Mouse (Mus musculus) forebrain, postnatal 0 days (tissue): ENCODE measurements around the gene Trim54. TPM values are rescaled to one million over a fixed set of nuclear protein-coding genes. Genes with fewer than 3 reads are reported as not detected.

Experiments
- ATAC-seq: fragments of 200-750 bp; cut with Nextera tagmentation; 2 replicates; pipeline ENCODE4 v1.8.0; 2017; ENCODE audit warnings: mild to moderate bottlenecking, moderate library complexity
- DNase-seq: peaks from one replicate; pipeline ENCODE4 v3.0.0-alpha.2; 2015
- H3K27ac ChIP-seq: fragments of 300-500 bp; sonication (generic); 2 replicates; pipeline ENCODE4 v1.5.1; 2014; ENCODE audit warnings: low read depth, mild to moderate bottlenecking, antibody characterized with exemption, low read length, moderate library complexity, mixed read lengths
- H3K27me3 ChIP-seq: fragments of 300-500 bp; sonication (generic); 2 replicates; pipeline ENCODE4 v1.6.1; 2014; ENCODE audit warnings: mild to moderate bottlenecking, low read length, mixed read lengths; ENCODE audit not compliant: insufficient read depth
- H3K36me3 ChIP-seq: fragments of 300-500 bp; sonication (generic); 2 replicates; pipeline ENCODE4 v1.6.1; 2014; ENCODE audit warnings: mild to moderate bottlenecking, moderate library complexity; ENCODE audit not compliant: insufficient read depth
- H3K4me1 ChIP-seq: fragments of 300-500 bp; sonication (generic); 2 replicates; pipeline ENCODE4 v1.6.1; 2014; ENCODE audit warnings: antibody characterized with exemption; ENCODE audit not compliant: insufficient read depth
- H3K4me2 ChIP-seq: fragments of 300-500 bp; sonication (generic); 2 replicates; pipeline ENCODE4 v1.6.1; 2014; ENCODE audit warnings: low read depth, mild to moderate bottlenecking, moderate library complexity
- H3K4me3 ChIP-seq: fragments of 300-500 bp; sonication (generic); 2 replicates; pipeline ENCODE4 v1.5.1; 2014; ENCODE audit warnings: low read depth, low read length, mixed read lengths
- H3K9ac ChIP-seq: fragments of 300-500 bp; sonication (generic); 2 replicates; pipeline ENCODE4 v1.6.1; 2014; ENCODE audit warnings: mild to moderate bottlenecking
- H3K9me3 ChIP-seq: fragments of 300-500 bp; sonication (generic); 2 replicates; pipeline ENCODE4 v1.6.1; 2016; ENCODE audit warnings: low read length
- CTCF ChIP-seq: sonication (generic); IDR thresholded peaks from 2 replicates; pipeline ENCODE4 v1.5.1; 2016; ENCODE audit warnings: antibody characterized with exemption, control low read depth, low read depth
- WGBS: fragments of 180-500 bp; shearing (Covaris S2); extraction: QIAGEN DNeasy Blood & Tissue Kit; methylation state at CpG from one replicate; pipeline ENCODE4 v1.1.7; 2014; 5-methylcytosine and 5-hydroxymethylcytosine counted together
- polyA plus RNA-seq: library from polyadenylated mRNA; unstranded; fragments of >200 nt; fragmentation: Nextera tagmentation; extraction: Ambion mirVana; gene quantifications from 2 replicates; pipeline ENCODE4 v1.2.1, GENCODE M21; 2015
- total RNA-seq: library from RNA; depleted of rRNA; stranded (reverse); fragments of >200 nt; gene quantifications from 2 replicates; pipeline ENCODE4 v1.2.3, GENCODE M21; 2014

Gene Trim54
- total and polyA plus RNA-seq, 2 experiments from 2014 or later: not detected

GRCm38 (mm10) chr5:31080795-31081164 is 35.7 kb upstream of the Trim54 start:
- H3K4me3 ChIP-seq: no peak overlapping the region
- 70% methylated on average over 3 of the region's 3 CpGs for WGBS
- H3K9me3 ChIP-seq: no peaks in the 10 kb centered on the region
- ATAC-seq: no peak
- DNase-seq: no peak
- no peaks in the 10 kb centered on the region for H3K27me3 ChIP-seq
- H3K4me2 ChIP-seq: no peak overlapping the region
- H3K4me1 ChIP-seq: no peaks in the 10 kb centered on the region
- no peak overlapping the region for H3K27ac ChIP-seq
- no peak overlapping the region for H3K9ac ChIP-seq
- H3K36me3 ChIP-seq: peaks cover 33% of the 10 kb centered on the region
- TF ChIP-seq CTCF: no peak

GRCm38 (mm10) chr5:31081386-31081785 is 35.1 kb upstream of the Trim54 start:
- DNase-seq: no peak
- Histone ChIP-seq H3K9me3 (no peaks in the 10 kb centered on the region), H3K36me3 (peaks cover 27% of the 10 kb centered on the region), H3K4me2 (no peak overlapping the region), H3K4me3 (no peak overlapping the region), H3K27me3 (no peaks in the 10 kb centered on the region), H3K9ac (no peak overlapping the region), H3K27ac (no peak overlapping the region), H3K4me1 (no peaks in the 10 kb centered on the region)
- ATAC-seq: peak; percentile 24; the same call in 1 of the 2 replicates
- WGBS: 78% methylated on average over 3 of the region's 3 CpGs
- peak; percentile 74 for TF ChIP-seq CTCF

- ATAC-seq (peak; percentile 67), DNase-seq (peak; percentile 64)
- Histone ChIP-seq H3K36me3 (peaks cover 18% of the 10 kb centered on the region), H3K9me3 (no peaks in the 10 kb centered on the region), H3K4me2 (no peak overlapping the region), H3K9ac (no peak overlapping the region), H3K27ac (no peak overlapping the region), H3K4me3 (no peak overlapping the region), H3K27me3 (no peaks in the 10 kb centered on the region), H3K4me1 (no peaks in the 10 kb centered on the region)
- 13% methylated on average over 5 of the region's 5 CpGs for WGBS
- peak; percentile 72 for TF ChIP-seq CTCF
These were observed 34.2 kb upstream of the Trim54 start for GRCm38 (mm10) chr5:31082355-31082754.

GRCm38 (mm10) chr5:31082935-31083625 is 33.4 kb upstream of the Trim54 start:
- TF ChIP-seq CTCF: no peak
- H3K36me3 ChIP-seq: peaks cover 10% of the 10 kb centered on the region
- ATAC-seq (0 out of 2 replicates have a peak, but pooled peaks have one; percentile 1), DNase-seq (no peak)
- no peak overlapping the region for H3K27ac ChIP-seq
- no peaks in the 10 kb centered on the region for H3K4me1 ChIP-seq
- H3K9ac ChIP-seq: no peak overlapping the region
- no peak overlapping the region for H3K4me3 ChIP-seq
- no peaks in the 10 kb centered on the region for H3K9me3 ChIP-seq
- no peak overlapping the region for H3K4me2 ChIP-seq
- 40% methylated on average over 12 of the region's 12 CpGs for WGBS
- H3K27me3 ChIP-seq: no peaks in the 10 kb centered on the region

GRCm38 (mm10) chr5:31083949-31084348 is 32.6 kb upstream of the Trim54 start:
- DNase-seq (no peak), ATAC-seq (peak; percentile 13; the same call in 1 of the 2 replicates)
- Histone ChIP-seq H3K27me3 (no peaks in the 10 kb centered on the region), H3K4me3 (no peak overlapping the region), H3K9ac (no peak overlapping the region), H3K4me2 (no peak overlapping the region), H3K27ac (no peak overlapping the region), H3K36me3 (peaks cover 2% of the 10 kb centered on the region), H3K4me1 (no peaks in the 10 kb centered on the region), H3K9me3 (no peaks in the 10 kb centered on the region)
- no peak for TF ChIP-seq CTCF
- WGBS: 8% methylated on average over 8 of the region's 8 CpGs

GRCm38 (mm10) chr5:31086606-31087005 is 29.9 kb upstream of the Trim54 start:
- H3K9me3 ChIP-seq: no peaks in the 10 kb centered on the region
- TF ChIP-seq CTCF: no peak
- no peak overlapping the region for H3K9ac ChIP-seq
- no peak overlapping the region for H3K4me2 ChIP-seq
- H3K4me1 ChIP-seq: no peaks in the 10 kb centered on the region
- no peaks in the 10 kb centered on the region for H3K36me3 ChIP-seq
- H3K4me3 ChIP-seq: no peak overlapping the region
- WGBS: 34% methylated on average over 7 of the region's 7 CpGs
- ATAC-seq: no peak
- DNase-seq: no peak
- no peak overlapping the region for H3K27ac ChIP-seq
- peaks cover 15% of the 10 kb centered on the region for H3K27me3 ChIP-seq

GRCm38 (mm10) chr5:31087131-31087530 is 29.4 kb upstream of the Trim54 start:
- no peaks in the 10 kb centered on the region for H3K4me1 ChIP-seq

More at GRCm38 (mm10) chr5:31087131-31087530, 29.4 kb upstream of the Trim54 start:
- ATAC-seq: no peak
- 72% methylated on average over 2 of the region's 2 CpGs for WGBS
- no peak for DNase-seq
- Histone ChIP-seq H3K9ac (no peak overlapping the region), H3K4me2 (no peak overlapping the region), H3K27ac (no peak overlapping the region), H3K4me3 (no peak overlapping the region), H3K36me3 (no peaks in the 10 kb centered on the region), H3K9me3 (no peaks in the 10 kb centered on the region), H3K27me3 (peaks cover 20% of the 10 kb centered on the region)
- TF ChIP-seq CTCF: no peak
